In genomic region chr5:111922991-111923701, GRCm38 (mm10) we compare ENCODE assay signal across 12 mouse cellular contexts.
A peak's percentile ranks its signal among the peaks of the same experiment; 100 is the strongest.
DNase-seq lines count a peak whose midpoint lies in the region; ATAC-seq lines count a peak whose summit lies in the region.
"Had no signal": no experiment of that assay in that cellular context is flagged by ENCODE, and none has a peak within 500 bp of the region (broad histone marks: within the 10 kb centered on the region; RNA-seq: fewer than 3 reads in every experiment).

No protein-coding gene starts in this region.

- H3K4me2 ChIP-seq in forebrain, embryonic 13.5 days, result peak overlapping the region; percentile 25
- H3K4me2 ChIP-seq in limb, embryonic 13.5 days (replicated peaks), result peak overlapping the region; percentile 37; the same call in 1 of the 2 replicates
- peak overlapping the region; percentile 25 for H3K4me2 ChIP-seq in neural tube, embryonic 15.5 days

- 20% methylated on average over 18 of the region's 18 CpGs for WGBS in forebrain, embryonic 13.5 days
- 29% methylated on average over 18 of the region's 18 CpGs for WGBS in limb, embryonic 13.5 days
- 18% methylated on average over 18 of the region's 18 CpGs for WGBS in neural tube, embryonic 15.5 days

- H3K9ac ChIP-seq in forebrain, embryonic 13.5 days, result no peak overlapping the region
- H3K9ac ChIP-seq in limb, embryonic 13.5 days, result no peak overlapping the region
- H3K9ac ChIP-seq in neural tube, embryonic 15.5 days (replicated peaks), result no peak overlapping the region

- H3K4me3 ChIP-seq in forebrain, embryonic 13.5 days, result no peak overlapping the region
- H3K4me3 ChIP-seq in limb, embryonic 13.5 days, result no peak overlapping the region
- no peak overlapping the region for H3K4me3 ChIP-seq in neural tube, embryonic 15.5 days (replicated peaks)

- H3K27me3 ChIP-seq in forebrain, embryonic 13.5 days, result no peaks in the 10 kb centered on the region
- H3K27me3 ChIP-seq in limb, embryonic 13.5 days, result peaks cover 56% of the 10 kb centered on the region
- peaks cover 5% of the 10 kb centered on the region for H3K27me3 ChIP-seq in neural tube, embryonic 15.5 days (replicated peaks)

- peak; percentile 48 to 60 for DNase-seq in kidney, postnatal 4 days
- no peak for DNase-seq in kidney, adult 11 months
- no peak for DNase-seq in left cerebral cortex, adult 8-10 months (ENCODE audit: low spot score in 2 of 2)
- DNase-seq in adrenal gland, adult 2 months, result no peak
- DNase-seq in spleen, postnatal 4 days (ENCODE audit: low spot score in 2 of 2), result no peak
- DNase-seq: cerebellum, adult 9-10 months; heart, postnatal 14 days; thymus, postnatal 36 days had no signal

- H3K27ac ChIP-seq in forebrain, embryonic 13.5 days, result peak overlapping the region; percentile 61
- no peak overlapping the region for H3K27ac ChIP-seq in limb, embryonic 13.5 days
- 0 out of 2 replicates have a peak overlapping the region, but pooled peaks have one; percentile 37 for H3K27ac ChIP-seq in neural tube, embryonic 15.5 days (replicated peaks)

- ATAC-seq in forebrain, embryonic 13.5 days, result peak; percentile 93
- peak; percentile 64; the same call in 1 of the 2 replicates for ATAC-seq in limb, embryonic 13.5 days (ENCODE audit: low FRiP score, low read depth)
- ATAC-seq in neural tube, embryonic 15.5 days (ENCODE audit: low FRiP score), result peak; percentile 71; the same call in 1 of the 2 replicates
- ATAC-seq: activated CD4-positive, CD25-positive, alpha-beta regulatory T cell, adult 4 months had no signal

- no peaks in the 10 kb centered on the region for H3K9me3 ChIP-seq in forebrain, embryonic 13.5 days (replicated peaks)
- H3K9me3 ChIP-seq in limb, embryonic 13.5 days, result no peaks in the 10 kb centered on the region
- no peaks in the 10 kb centered on the region for H3K9me3 ChIP-seq in neural tube, embryonic 15.5 days (replicated peaks)

- H3K36me3 ChIP-seq in forebrain, embryonic 13.5 days (ENCODE audit: poor library complexity, severe bottlenecking), result no peaks in the 10 kb centered on the region
- H3K36me3 ChIP-seq in limb, embryonic 13.5 days, result no peaks in the 10 kb centered on the region
- no peaks in the 10 kb centered on the region for H3K36me3 ChIP-seq in neural tube, embryonic 15.5 days

- H3K4me1 ChIP-seq in forebrain, embryonic 13.5 days, result peaks cover 39% of the 10 kb centered on the region
- peaks cover 33% of the 10 kb centered on the region for H3K4me1 ChIP-seq in limb, embryonic 13.5 days
- H3K4me1 ChIP-seq in neural tube, embryonic 15.5 days, result peaks cover 38% of the 10 kb centered on the region

Comparison
In these comparisons a context has a peak if more than half of its experiments do, and no peak if none do; other contexts are left out.
1. DNase-seq: peak in kidney, postnatal 4 days (2 of 2); none in kidney, adult 11 months (single experiment), left cerebral cortex, adult 8-10 months (0 of 2), adrenal gland, adult 2 months (single experiment) and spleen, postnatal 4 days (0 of 2).
2. Peak in every context shown above with its lines, with median percentiles within 50 percentile points of each other: ATAC-seq and H3K4me2 ChIP-seq.